Mouse (Mus musculus) thymus, adult 2 months (tissue): ENCODE data around the gene Gm20696.

ENCODE experiments used
- CTCF ChIP-seq: fragments of 200-500 bp; IDR thresholded peaks from 2 replicates; pipeline ENCODE4 v1.5.1; 2012; ENCODE audit warnings: mild to moderate bottlenecking, control low read depth, low read length, moderate library complexity, borderline replicate concordance; ENCODE audit not compliant: control insufficient read depth, poor library complexity, insufficient read depth; ENCODE audit errors: extremely low read depth
- POLR2A ChIP-seq: fragments of 200-500 bp; IDR thresholded peaks from 2 replicates; pipeline ENCODE4 v1.6.1; 2012; ENCODE audit warnings: mild to moderate bottlenecking, low read length, control low read depth, moderate library complexity; ENCODE audit not compliant: control insufficient read depth, poor library complexity, insufficient read depth; ENCODE audit errors: extremely low read depth

- TF ChIP-seq CTCF = no peak
- no peak for TF ChIP-seq POLR2A
These were observed 308.7 kb downstream of the Gm20696 start for GRCm38 (mm10) chr6:99357931-99358330.
